Mouse (Mus musculus) G1E (cell line): ENCODE results near the gene Ovca2. TPM values are rescaled to one million over a fixed set of nuclear protein-coding genes. Genes with fewer than 3 reads are reported as not detected.
"Not testable (repeated sequence)": the region's sequence is repeated elsewhere in the genome, so short reads cannot be mapped to it uniquely, and the experiment has no call there.

Experiments
- ATAC-seq: 2 replicates; pipeline ENCODE4 v1.8.0; 2016; ENCODE audit warnings: mild to moderate bottlenecking; ENCODE audit not compliant: insufficient number of reproducible peaks, poor library complexity, low FRiP score, severe bottlenecking; ENCODE audit errors: extremely low read depth
- DNase-seq: peaks from one replicate; pipeline ENCODE4 v3.0.0; 2012; ENCODE audit warnings: low spot score
- H3K27me3 ChIP-seq: 2 replicates; pipeline ENCODE4 v1.6.1; 2012; ENCODE audit warnings: mild to moderate bottlenecking, low read length, inconsistent platforms; ENCODE audit not compliant: insufficient read depth
- H3K36me3 ChIP-seq: replicated peaks from 2 replicates; pipeline ENCODE3; 2012; ENCODE audit warnings: mild to moderate bottlenecking, inconsistent platforms
- H3K4me1 ChIP-seq: 2 replicates; pipeline ENCODE4 v1.6.1; 2012; ENCODE audit warnings: low read depth, low read length, inconsistent platforms, mixed read lengths; ENCODE audit not compliant: insufficient read depth
- H3K4me3 ChIP-seq: 2 replicates; pipeline ENCODE4 v1.5.1; 2012; ENCODE audit warnings: low read depth, mild to moderate bottlenecking, inconsistent platforms, low read length, moderate library complexity, mixed read lengths
- H3K9me3 ChIP-seq: replicated peaks from 2 replicates; pipeline ENCODE4 v1.6.1; 2012; ENCODE audit warnings: inconsistent platforms
- CTCF ChIP-seq: IDR thresholded peaks from 2 replicates; pipeline ENCODE4 v1.5.1; 2012; ENCODE audit warnings: low read depth, low read length, inconsistent platforms, mixed read lengths
- GATA1 ChIP-seq: IDR thresholded peaks from 2 replicates; pipeline ENCODE4 v1.6.1; 2012; ENCODE audit warnings: borderline replicate concordance, low read length, inconsistent platforms, mixed read lengths
- GATA2 ChIP-seq: IDR thresholded peaks from 2 replicates; pipeline ENCODE4 v1.6.1; 2012; ENCODE audit warnings: low read depth, low read length, inconsistent platforms, borderline replicate concordance
- POLR2AphosphoS5 ChIP-seq: IDR thresholded peaks from 2 replicates; pipeline ENCODE4 v1.6.1; 2012; ENCODE audit warnings: low read depth, low read length, inconsistent platforms; ENCODE audit not compliant: insufficient replicate concordance
- TAL1 ChIP-seq: conservative IDR thresholded peaks from 2 replicates; pipeline ENCODE4 v1.6.1; 2012; ENCODE audit warnings: low read depth, low read length, inconsistent platforms, mixed read lengths
- polyA plus RNA-seq: library from polyadenylated mRNA; stranded (reverse); fragments of >175 nt; gene quantifications from 2 replicates; pipeline ENCODE4 v1.2.3, GENCODE M21; 2012
- total RNA-seq, 2 experiments: library from RNA; stranded (forward) in 1 of 2; stranded (reverse) in 1 of 2; fragments of 200-1000 nt in 1 of 2; fragments of >200 nt in 1 of 2; fragmentation: Nextera tagmentation in 1 of 2; gene quantifications; 2 replicates each; pipeline ENCODE4 v1.2.3; 2014 to 2017

Ovca2 gene
- total and polyA plus RNA-seq, 3 experiments = 2.0 to 21.0 (median 20.9) TPM

GRCm38 (mm10) chr11:75184573-75184972 is 5.9 kb upstream of the Ovca2 start:
- ATAC-seq (no peak), DNase-seq (no peak)
- Histone ChIP-seq H3K9me3 (no peaks in the 10 kb centered on the region), H3K4me3 (no peak overlapping the region), H3K36me3 (peaks cover 84% of the 10 kb centered on the region), H3K27me3 (no peaks in the 10 kb centered on the region), H3K4me1 (peaks cover 20% of the 10 kb centered on the region)
- TF ChIP-seq CTCF = no peak
- no peak for TF ChIP-seq GATA2
- TF ChIP-seq TAL1 = no peak

- no peak for TF ChIP-seq POLR2AphosphoS5
- no peak for TF ChIP-seq CTCF
- TF ChIP-seq GATA1 = no peak
- no peak for TF ChIP-seq GATA2
- no peak for TF ChIP-seq TAL1
- H3K27me3 ChIP-seq = no peaks in the 10 kb centered on the region
Observed at GRCm38 (mm10) chr11:75183917-75184570, 5.4 kb upstream of the Ovca2 start.

GRCm38 (mm10) chr11:75178011-75178410 is 624 bp downstream of the Ovca2 start:
- DNase-seq = no peak
- H3K27me3 ChIP-seq = peaks cover 5% of the 10 kb centered on the region; the same call in 1 of the 2 replicates
- H3K9me3 ChIP-seq = no peaks in the 10 kb centered on the region
- H3K36me3 ChIP-seq = peaks cover 69% of the 10 kb centered on the region
- peak overlapping the region; percentile 83 for H3K4me3 ChIP-seq
- ATAC-seq = no peak
- TF ChIP-seq TAL1 = no peak
- no peak for TF ChIP-seq GATA2
- TF ChIP-seq CTCF = no peak
- TF ChIP-seq POLR2AphosphoS5 = no peak
- TF ChIP-seq GATA1 = no peak
- H3K4me1 ChIP-seq = peaks cover 40% of the 10 kb centered on the region

More at GRCm38 (mm10) chr11:75183917-75184570, 5.4 kb upstream of the Ovca2 start:
- Histone ChIP-seq H3K36me3 (peaks cover 88% of the 10 kb centered on the region), H3K4me1 (peaks cover 18% of the 10 kb centered on the region), H3K9me3 (no peaks in the 10 kb centered on the region), H3K4me3 (no peak overlapping the region)
- ATAC-seq (no peak), DNase-seq (no peak)

- not testable (repeated sequence) for DNase-seq, ATAC-seq, H3K4me3 ChIP-seq
- Histone ChIP-seq H3K27me3 (peaks cover 40% of the 10 kb centered on the region), H3K36me3 (peaks cover 35% of the 10 kb centered on the region), H3K4me1 (peaks cover 50% of the 10 kb centered on the region), H3K9me3 (peaks cover 22% of the 10 kb centered on the region)
Observed at GRCm38 (mm10) chr11:75174574-75174973, 4.1 kb downstream of the Ovca2 start.

GRCm38 (mm10) chr11:75173799-75174165 is 4.9 kb downstream of the Ovca2 start:
- peaks cover 47% of the 10 kb centered on the region for H3K27me3 ChIP-seq
- TF ChIP-seq GATA1 (no peak), TAL1 (no peak), POLR2AphosphoS5 (no peak), CTCF (no peak)
- H3K9me3 ChIP-seq = peaks cover 28% of the 10 kb centered on the region
- H3K4me1 ChIP-seq = peaks cover 48% of the 10 kb centered on the region
- H3K36me3 ChIP-seq = peaks cover 28% of the 10 kb centered on the region
- DNase-seq (no peak), ATAC-seq (no peak)
- H3K4me3 ChIP-seq = peak overlapping the region; percentile 73

- Histone ChIP-seq H3K4me3 (peak overlapping the region; percentile 73), H3K36me3 (peaks cover 27% of the 10 kb centered on the region), H3K4me1 (peaks cover 46% of the 10 kb centered on the region), H3K9me3 (peaks cover 34% of the 10 kb centered on the region), H3K27me3 (peaks cover 49% of the 10 kb centered on the region)
- TF ChIP-seq TAL1 (no peak), CTCF (no peak), POLR2AphosphoS5 (no peak), GATA2 (no peak), GATA1 (no peak)
- ATAC-seq = no peak
- peak; percentile 85 for DNase-seq
Observed at GRCm38 (mm10) chr11:75173095-75173798, 5.4 kb downstream of the Ovca2 start.
